Mouse (Mus musculus): Measurements from ENCODE around the gene Igdcc3.
A peak's percentile ranks its signal among the peaks of the same experiment; 100 is the strongest.
"Not testable (repeated sequence)": the region's sequence is repeated elsewhere in the genome, so short reads cannot be mapped to it uniquely, and the experiment has no call there.

The Igdcc3 gene

GRCm38 (mm10) chr9:65202165-65202754 is 61.3 kb downstream of the Igdcc3 start:
- DNase-seq (ENCODE audit: low spot score in 2 of 2) = no peak

DNA sequence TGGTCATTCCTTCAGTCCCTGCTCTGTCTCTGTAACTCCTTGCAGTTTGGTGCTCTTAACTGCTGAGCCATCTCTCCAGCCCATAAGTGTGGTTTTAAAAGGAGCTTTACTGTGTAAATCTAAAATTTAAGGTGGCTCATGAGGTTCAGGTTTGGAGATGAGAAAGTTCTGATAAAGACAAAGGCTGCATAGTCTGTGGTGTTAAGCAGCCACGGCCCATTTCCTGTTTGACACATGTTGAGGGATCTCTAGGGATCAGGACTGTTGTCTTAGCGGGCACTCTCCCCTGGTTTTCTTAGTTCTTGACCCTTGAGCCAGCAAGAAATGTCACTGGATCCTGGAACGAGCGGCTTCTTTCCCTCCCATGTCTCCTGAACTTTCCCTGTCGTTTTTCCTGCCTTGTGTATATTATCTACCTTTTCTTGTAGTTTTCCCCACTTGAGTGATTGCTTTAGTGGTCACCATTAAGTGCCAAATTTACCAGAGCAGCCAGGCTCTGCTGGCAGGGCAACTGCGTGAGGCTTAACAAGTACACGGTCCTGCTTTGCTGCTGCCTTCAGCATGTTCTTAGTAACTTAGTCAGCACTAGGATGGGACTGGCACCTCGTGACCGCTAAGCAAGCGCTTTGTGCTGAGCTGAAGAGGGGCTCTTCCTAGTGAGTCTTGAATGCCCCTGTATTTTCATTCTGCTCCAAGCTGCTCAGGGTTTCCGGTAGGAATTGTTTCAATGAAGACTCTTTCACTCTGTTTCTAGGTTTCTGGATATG is 64.2 kb downstream of the Igdcc3 start:
- DNase-seq (ENCODE audit: low spot score in 2 of 2) = no peak

DNA sequence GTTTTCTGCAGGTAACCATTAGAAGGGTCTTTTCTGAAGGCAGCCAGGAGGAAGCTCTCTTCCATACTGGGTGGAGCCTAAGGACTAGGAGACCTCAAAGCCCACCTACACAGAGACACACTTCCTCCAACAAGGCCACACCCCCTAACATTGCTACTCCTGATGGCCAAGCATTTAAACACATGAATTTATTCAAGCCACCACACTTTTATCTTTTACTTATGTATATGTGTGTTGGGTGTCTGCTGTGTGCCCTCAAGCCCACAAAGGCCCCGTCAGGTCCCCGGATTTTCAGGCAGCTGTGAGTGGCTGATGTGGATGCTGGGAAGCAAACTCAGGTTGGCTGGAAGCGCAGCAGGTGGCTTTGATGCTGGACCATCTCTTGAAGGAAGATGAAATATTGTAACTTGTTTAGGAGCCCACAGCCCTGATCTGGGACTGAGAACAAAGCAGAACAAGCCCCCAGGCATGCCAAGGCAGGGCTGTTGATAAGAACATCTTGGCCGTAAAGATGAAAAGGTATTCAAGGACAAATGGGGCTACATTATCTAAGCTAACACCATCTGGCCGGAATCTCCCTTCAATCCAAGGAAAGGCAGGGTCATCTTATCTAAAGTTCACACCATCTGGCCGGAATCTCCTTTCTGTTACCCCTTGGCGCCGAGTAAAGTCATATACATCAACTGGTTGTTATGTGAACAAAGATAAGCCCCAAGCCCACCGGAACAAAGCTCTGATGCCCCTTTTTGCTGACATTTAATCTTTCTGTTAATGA is 66.2 kb downstream of the Igdcc3 start:
- DNase-seq (ENCODE audit: low spot score in 2 of 2) = not testable (repeated sequence)

DNA sequence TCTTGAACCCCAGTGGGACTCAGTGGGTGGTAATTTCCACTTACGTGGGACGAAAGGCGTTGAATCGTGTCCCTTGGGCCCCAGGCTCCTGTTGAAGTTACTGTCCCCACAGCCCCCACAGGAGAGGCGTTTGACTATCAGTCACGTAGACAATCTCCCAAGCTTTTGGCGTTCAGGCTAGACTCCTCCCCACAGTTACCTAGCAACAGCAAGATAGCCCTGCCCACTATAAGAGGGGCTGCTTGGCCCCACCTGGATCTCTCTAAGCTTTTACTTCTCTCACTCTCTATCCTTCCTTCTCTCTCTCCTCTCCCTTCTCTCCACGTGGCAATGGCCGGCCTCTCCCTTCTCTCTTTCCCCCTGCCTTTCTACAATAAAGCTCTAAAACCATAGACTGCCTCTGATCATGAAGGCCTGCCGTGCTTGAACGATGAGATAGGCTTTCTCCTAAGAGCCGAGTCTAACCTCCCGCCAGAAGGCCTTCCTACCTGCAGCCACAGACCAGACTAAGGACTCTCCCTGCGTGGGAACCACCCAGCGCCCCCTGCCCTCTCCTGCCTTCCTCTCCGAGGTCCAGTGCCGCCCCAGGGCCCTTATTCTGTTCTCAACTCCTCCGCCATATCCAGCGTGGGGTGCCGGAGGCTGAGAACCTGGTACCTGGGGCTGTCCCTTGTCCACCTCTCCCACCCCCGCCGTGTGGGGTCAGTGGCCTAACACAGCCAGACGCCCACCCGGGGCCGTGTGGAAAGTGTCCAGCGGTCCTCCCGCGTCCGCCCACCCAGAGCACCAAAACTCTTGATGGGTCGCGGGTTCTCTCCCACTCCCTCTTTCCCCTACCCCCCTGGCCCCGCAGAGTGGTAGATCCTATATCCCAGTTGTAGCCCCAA is 67.5 kb downstream of the Igdcc3 start:
- DNase-seq (ENCODE audit: low spot score in 2 of 2) = no peak

GRCm38 (mm10) chr9:65211598-65211997 is 70.6 kb downstream of the Igdcc3 start:
- DNase-seq (ENCODE audit: low spot score in 2 of 2) = no peak

DNA sequence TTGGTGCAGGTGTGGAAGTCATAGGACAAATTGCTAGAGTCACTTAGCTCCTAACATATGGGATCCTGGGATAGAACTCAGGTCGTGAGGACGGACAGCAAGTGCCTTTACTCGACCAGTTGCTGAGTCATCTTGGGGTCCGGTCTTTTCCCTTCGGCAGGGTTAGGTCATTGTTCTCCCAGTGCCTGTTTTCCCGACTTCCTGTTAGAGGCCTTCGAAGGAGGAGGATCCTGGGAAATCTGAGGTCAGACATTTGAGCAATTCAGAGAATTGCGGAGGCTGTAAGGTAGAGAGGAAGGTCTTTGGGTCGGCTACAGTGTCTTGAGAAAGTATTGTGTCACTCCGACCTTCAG is 73.4 kb downstream of the Igdcc3 start:
- DNase-seq (ENCODE audit: low spot score in 2 of 2) = no peak

DNA sequence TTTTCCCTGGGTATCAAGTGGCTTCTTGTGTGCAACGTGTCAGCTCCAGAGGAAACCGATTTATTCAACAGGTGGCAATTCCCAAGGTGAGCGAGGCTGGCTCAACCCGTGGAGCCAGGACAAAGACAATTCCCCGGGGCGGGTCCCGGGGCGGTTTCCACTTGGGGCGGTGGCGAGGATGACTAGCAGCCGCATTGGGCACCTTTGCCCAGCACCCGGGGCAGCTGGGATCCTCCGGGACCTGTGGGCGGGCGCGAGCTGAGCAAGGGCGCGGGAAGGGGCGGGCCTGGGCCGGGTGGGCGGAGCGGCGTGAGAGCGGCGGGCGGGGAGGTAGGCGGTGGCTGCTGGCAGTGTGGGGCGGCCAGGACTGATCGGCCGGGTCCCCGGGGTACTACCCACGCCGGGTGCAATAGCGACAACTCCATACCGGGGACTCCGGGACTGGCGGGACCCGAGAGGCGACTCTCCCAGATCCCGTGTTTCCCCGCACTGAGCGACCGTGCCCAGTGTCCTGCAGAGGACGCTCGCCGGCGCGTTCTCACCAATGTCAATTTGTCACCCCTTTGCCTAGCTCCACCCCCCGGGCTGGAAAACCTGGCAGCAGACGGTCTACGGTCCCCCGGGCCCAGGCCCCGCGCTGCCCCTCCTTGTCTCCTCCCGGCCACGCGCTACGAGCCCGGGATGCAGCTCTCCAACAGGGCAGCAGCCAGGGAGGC is 73.9 kb downstream of the Igdcc3 start:
- peak; percentile 78 to 87 for DNase-seq (ENCODE audit: low spot score in 2 of 2)

DNA sequence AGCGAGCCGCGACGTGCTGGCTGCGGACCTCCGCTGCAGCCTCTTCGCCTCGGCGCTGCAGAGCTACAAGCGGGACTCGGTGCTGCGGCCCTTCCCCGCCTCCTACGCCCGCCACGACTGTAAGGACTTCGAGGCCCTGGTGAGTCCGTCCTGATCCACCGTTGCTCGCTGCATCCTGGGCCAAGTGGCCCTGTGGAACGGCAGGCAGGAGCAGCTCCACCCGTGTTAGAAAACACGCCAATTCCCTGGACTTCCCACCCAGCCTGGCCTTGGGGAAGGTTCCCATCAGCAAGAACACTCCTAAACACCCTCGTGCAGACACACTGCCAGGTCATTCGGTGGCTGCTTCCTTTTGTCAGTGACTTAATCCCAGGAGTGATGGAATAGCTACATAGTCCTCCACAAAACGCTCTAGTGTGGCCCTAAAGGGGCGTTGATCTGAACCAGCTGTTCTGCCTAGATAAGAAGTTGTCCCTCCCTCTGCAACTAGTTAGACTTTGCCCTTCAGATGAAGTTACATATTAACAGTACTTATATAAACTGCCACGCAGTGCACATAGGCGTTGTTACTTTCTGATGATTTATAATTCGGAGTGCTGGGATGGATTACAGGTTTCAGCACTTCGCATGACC is 74.6 kb downstream of the Igdcc3 start:
- no peak for DNase-seq (ENCODE audit: low spot score in 2 of 2)

- no peak for DNase-seq (ENCODE audit: low spot score in 2 of 2)
Observed at GRCm38 (mm10) chr9:65216972-65217371, 76.0 kb downstream of the Igdcc3 start.

DNA sequence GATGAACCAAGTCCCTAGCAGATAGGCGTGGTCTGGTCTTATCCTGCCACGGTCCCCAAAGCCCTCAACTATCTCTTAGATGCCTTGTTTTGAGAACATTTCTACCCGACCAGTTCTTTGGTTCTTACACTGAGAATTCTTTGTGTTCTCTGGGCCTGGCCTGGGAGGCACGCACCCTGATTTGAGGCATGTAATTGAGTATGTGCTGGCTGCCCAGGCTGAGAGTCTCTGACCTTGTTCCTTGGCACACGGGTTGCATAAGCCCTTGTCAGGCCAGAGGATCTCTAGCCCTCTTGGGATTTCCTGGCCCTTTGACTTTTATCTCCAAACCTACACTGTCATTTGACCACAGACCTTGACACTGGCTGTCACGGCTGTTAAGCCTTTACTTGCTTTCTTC is 76.7 kb downstream of the Igdcc3 start:
- no peak for DNase-seq (ENCODE audit: low spot score in 2 of 2)

DNA sequence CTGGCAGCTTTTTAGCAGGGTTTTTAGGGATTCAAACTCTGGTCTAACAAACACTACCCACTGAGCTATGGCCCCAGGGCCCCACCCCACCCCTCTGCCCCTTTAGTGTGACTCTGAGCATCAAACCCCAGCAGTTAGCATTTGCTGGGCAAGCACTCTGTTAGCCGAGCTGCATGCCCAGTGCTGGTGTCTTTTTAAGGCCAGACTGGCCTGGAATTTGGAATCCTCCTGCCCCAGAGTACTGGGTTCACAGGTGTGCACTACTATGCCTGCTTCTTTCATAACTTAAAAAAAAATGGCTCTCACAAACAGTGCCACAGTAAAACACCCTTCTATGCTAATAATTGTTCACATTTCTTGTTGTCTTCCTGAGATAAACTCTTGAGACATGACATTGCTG is 77.9 kb downstream of the Igdcc3 start:
- DNase-seq (ENCODE audit: low spot score in 2 of 2) = no peak

DNA sequence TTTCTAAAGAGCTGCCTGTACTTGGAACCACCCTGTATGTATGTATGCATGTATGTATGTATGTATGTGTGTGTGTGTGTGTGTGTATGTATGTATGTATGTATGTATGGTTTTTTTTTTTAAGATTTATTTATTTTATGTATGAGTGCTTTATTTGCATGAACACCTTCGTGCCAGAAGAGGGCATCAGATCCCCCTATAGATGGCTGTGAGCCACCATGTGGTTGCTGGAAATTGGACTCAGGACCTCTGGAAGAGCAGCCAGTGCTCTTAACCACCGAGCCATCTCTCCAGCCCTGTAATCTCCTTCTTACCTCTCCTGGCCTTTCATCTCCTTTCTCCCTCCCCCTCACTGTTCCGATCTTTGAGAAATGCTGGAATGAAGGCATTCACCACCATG is 79.4 kb downstream of the Igdcc3 start:
- not testable (repeated sequence) for DNase-seq (ENCODE audit: low spot score in 2 of 2)

DNA sequence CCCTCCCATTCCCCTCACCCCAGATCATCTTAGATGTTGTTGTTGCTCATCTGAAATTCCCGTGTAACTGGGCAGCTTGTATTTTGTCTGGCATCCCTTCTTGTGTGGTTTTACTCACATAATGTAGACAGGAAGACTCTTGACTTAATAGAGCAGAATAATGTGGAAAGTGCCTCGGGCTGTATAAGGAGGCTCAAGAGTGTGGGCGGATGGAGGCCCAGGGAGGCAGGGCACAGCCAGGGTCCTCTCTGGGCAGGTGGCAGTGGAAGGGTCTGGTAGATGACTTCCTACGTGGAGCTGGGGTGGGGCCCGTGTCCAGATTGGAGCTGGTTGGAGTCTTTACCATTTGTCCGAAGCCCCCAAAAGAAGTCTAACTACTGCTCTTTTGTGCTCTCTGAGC is 82.9 kb downstream of the Igdcc3 start:
- no peak for DNase-seq (ENCODE audit: low spot score in 2 of 2)

DNA sequence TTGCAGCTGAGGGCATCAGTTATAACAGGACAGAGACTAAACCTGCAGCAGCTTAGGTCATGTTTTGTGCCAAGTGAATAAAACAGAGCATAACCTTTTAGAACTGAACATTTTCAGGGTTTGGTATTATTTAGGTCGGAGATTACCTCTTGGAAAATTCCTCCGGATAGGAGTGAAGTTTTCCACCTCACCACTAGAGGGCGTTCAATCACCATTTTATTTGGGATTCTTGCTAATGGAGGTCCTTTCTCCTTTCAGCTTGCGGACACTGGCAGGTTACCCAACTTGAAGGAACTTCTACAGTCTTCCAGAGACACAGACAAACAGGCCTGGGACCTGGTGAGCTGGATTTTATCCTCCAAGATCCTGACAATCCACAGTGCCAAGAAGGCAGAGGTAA is 84.8 kb downstream of the Igdcc3 start:
- no peak for DNase-seq (ENCODE audit: low spot score in 2 of 2)

DNA sequence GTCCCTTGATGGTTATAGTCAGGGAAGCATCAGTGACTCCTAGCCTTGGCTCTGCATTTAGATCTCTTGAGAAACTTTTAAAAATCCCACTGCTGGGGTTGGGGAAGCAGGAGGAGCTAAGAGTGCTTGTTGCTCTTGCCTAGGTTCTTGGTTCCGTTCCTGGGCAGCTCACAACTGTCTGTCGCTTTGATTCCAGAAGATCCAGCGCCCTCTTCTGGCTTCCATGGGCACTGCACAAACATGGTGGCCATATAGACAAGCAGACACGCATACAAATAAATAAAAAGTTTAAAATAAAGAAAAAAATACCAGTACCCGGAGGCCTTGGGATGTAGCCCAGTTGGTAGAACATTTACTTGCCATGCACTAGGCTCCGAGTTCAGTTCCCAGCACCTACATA is 89.3 kb downstream of the Igdcc3 start:
- no peak for DNase-seq (ENCODE audit: low spot score in 2 of 2)

DNA sequence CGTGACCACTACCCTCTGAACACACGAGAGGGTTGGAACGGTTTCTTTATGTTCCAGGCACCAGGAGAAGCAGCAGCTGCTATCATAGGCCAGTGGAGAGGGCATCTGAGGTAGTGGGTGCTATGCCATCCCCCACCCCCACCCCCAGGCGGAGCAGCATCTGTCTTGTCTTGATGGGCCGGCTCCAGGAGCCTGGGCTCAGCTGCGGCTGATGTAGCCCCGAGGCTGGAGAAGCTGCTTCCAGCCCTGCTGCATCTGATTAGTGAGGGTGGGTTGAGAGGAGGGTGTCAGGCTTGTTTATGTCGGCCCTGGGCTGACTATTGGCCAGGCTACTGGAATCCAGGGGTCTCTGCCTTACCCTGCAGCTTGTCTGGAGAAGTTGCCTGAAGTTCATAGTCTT is 90.3 kb downstream of the Igdcc3 start:
- DNase-seq (ENCODE audit: low spot score in 2 of 2) = no peak

- DNase-seq (ENCODE audit: low spot score in 2 of 2) = no peak
Observed at GRCm38 (mm10) chr9:65233243-65233985, 92.4 kb downstream of the Igdcc3 start.

GRCm38 (mm10) chr9:65234734-65235133 is 93.7 kb downstream of the Igdcc3 start:
- no peak for DNase-seq (ENCODE audit: low spot score in 2 of 2)

All from urinary bladder, postnatal 36 days (tissue).